Mouse (Mus musculus) T-helper 2 cell (primary cell): ENCODE results near the gene Fbll1.

Experiments used
- in situ Hi-C: fragments of 300-600 bp; cut with MboI, MseI; formaldehyde crosslinking; loops from one replicate; pipeline ENCODE4 v1.15.1; 2025; ENCODE audit warnings: high pct_unique_total_duplicates

The Fbll1 gene

GRCm38 (mm10) chr11:35784002-35784401 is 14.7 kb downstream of the Fbll1 start:
- in situ Hi-C loops: no loop called here

GRCm38 (mm10) chr11:35783038-35783437 is 15.6 kb downstream of the Fbll1 start:
- in situ Hi-C loops: no loop called here

- in situ Hi-C loops: no loop called here
Observed at GRCm38 (mm10) chr11:35782444-35782843, 16.2 kb downstream of the Fbll1 start.

GRCm38 (mm10) chr11:35780336-35780735 is 18.3 kb downstream of the Fbll1 start:
- in situ Hi-C loops: no loop called here

- in situ Hi-C loops: loop anchor here (5.0 to 10.0 kb wide), 2 partner anchors 959 to 1062 kb away; no protein-coding TSS in a partner anchor
Observed at GRCm38 (mm10) chr11:35776452-35776851, 22.2 kb downstream of the Fbll1 start.

- in situ Hi-C loops: loop anchor here (5.0 to 10.0 kb wide), 2 partner anchors 958 to 1061 kb away; no protein-coding TSS in a partner anchor
Observed at GRCm38 (mm10) chr11:35775606-35776005, 23.1 kb downstream of the Fbll1 start.

- in situ Hi-C loops: loop anchor here (10.0 kb wide), 1 partner anchor 1056 kb away; no protein-coding TSS in a partner anchor
Observed at GRCm38 (mm10) chr11:35770741-35771504, 27.8 kb downstream of the Fbll1 start.

GRCm38 (mm10) chr11:35769746-35770437 is 28.8 kb downstream of the Fbll1 start:
- in situ Hi-C loops: loop anchor here (5.0 to 10.0 kb wide), 2 partner anchors 62 to 1055 kb away; partner anchors contain the start of gene Rars

- in situ Hi-C loops: loop anchor here (5.0 kb wide), 1 partner anchor 63 kb away; the partner anchor contains the start of gene Rars
Observed at GRCm38 (mm10) chr11:35769188-35769745, 29.4 kb downstream of the Fbll1 start, which contains the start of gene Pank3. TSS of gene Pank3 (plus strand) at chr11:35769484.

GRCm38 (mm10) chr11:35766845-35767244 is 31.8 kb downstream of the Fbll1 start:
- in situ Hi-C loops: loop anchor here (5.0 kb wide), 1 partner anchor 65 kb away; the partner anchor contains the start of gene Rars

GRCm38 (mm10) chr11:35760627-35761003 is 38.1 kb downstream of the Fbll1 start:
- in situ Hi-C loops: no loop called here

GRCm38 (mm10) chr11:35760001-35760626 is 38.6 kb downstream of the Fbll1 start:
- in situ Hi-C loops: no loop called here

- in situ Hi-C loops: no loop called here
Observed at GRCm38 (mm10) chr11:35756411-35757303, 42.0 kb downstream of the Fbll1 start.

GRCm38 (mm10) chr11:35755546-35755945 is 43.1 kb downstream of the Fbll1 start:
- in situ Hi-C loops: no loop called here

GRCm38 (mm10) chr11:35754906-35755418 is 43.7 kb downstream of the Fbll1 start:
- in situ Hi-C loops: no loop called here

- in situ Hi-C loops: no loop called here
Observed at GRCm38 (mm10) chr11:35750578-35750977, 48.1 kb downstream of the Fbll1 start.
